Mouse (Mus musculus): ENCODE data around the gene Moap1. TPM values are rescaled to one million over a fixed set of nuclear protein-coding genes. Genes with fewer than 3 reads are reported as not detected.

Gene Moap1
- 0.67 and 0.68 TPM in 2 replicates for polyA plus RNA-seq (2012; rRNA removed)

GRCm38 (mm10) chr12:102743589-102744574, at the start of gene Moap1, which contains the start of gene Tmem251:
TSS of gene Moap1 (minus strand) at chr12:102743661.
TSS of gene Tmem251 (plus strand) at chr12:102743762.

DNA sequence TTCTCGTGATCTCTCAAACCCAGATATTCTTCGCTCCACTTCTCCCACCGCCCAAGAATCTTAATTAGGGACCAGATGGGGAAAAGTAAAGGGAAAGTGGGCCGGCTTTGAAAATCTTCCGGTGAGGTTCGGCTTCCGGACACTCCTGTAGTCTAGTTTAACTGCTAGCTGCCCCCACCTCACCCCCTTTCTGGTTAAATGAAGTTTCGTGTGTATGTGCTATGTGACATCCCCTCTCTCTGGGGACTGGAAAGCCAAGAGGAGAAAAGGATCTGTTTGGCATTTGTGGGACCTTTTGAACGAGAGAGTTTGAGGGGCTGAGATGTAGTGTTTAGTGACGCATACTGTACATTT, 14.9 kb upstream of the Moap1 start, which contains the start of gene Gm20604:
Gene Gm20604 (minus strand): TSS at position 270 of the 354 bp plus-strand sequence.

GRCm38 (mm10) chr12:102757689-102758402, 14.4 kb upstream of the Moap1 start, which contains the start of the genes Gm28051, Gon7 and Ubr7:
TSS of gene Gm28051 (minus strand) at chr12:102757765.
TSS of gene Gon7 (minus strand) at chr12:102757803.
TSS of gene Ubr7 (plus strand) at chr12:102757967.

GRCm38 (mm10) chr12:102704457-102705198, 38.8 kb downstream of the Moap1 start, which contains the start of gene Itpk1:
TSS of gene Itpk1 (minus strand) at chr12:102704930.

Other genes with a start within 250 kb of the Moap1 start
- gene Chga, start 188.7 kb downstream of the Moap1 start, polyA plus RNA-seq (2012; rRNA removed): 1.5 and 1.6 TPM in 2 replicates
- gene Itpk1, start 38.7 kb downstream of the Moap1 start, polyA plus RNA-seq (2012; rRNA removed): 39.0 and 43.3 TPM in 2 replicates
- gene Tmem251, start 101 bp upstream of the Moap1 start, polyA plus RNA-seq (2012; rRNA removed): 3.2 and 3.4 TPM in 2 replicates
- gene Gm28051, start 14.1 kb upstream of the Moap1 start, polyA plus RNA-seq (2012; rRNA removed): 0.77 and 1.1 TPM in 2 replicates
- gene Gon7, start 14.1 kb upstream of the Moap1 start, polyA plus RNA-seq (2012; rRNA removed): 13.7 and 14.7 TPM in 2 replicates
- gene Ubr7, start 14.3 kb upstream of the Moap1 start, polyA plus RNA-seq (2012; rRNA removed): 12.0 and 13.9 TPM in 2 replicates
- 1.9 and 2.3 TPM in 2 replicates for gene Gm20604, start 15.0 kb upstream of the Moap1 start, polyA plus RNA-seq (2012; rRNA removed)
- gene Btbd7, start 134.8 kb upstream of the Moap1 start, polyA plus RNA-seq (2012; rRNA removed): 22.4 and 25.4 TPM in 2 replicates
- gene Cox8c, start 155.7 kb upstream of the Moap1 start, polyA plus RNA-seq (2012; rRNA removed): not detected in 2 replicates
- 1.2 and 1.4 TPM in 2 replicates for gene Unc79, start 205.2 kb upstream of the Moap1 start, polyA plus RNA-seq (2012; rRNA removed)